Mouse (Mus musculus): Measurements from ENCODE around the gene Gpr156.

GRCm38 (mm10) chr16:38016928-38017524, 100.7 kb downstream of the Gpr156 start:
- TF ChIP-seq CTCF (IDR thresholded peaks at IDR 0.05; ENCODE audit: low read depth) (no peak), EP300 (IDR thresholded peaks at IDR 0.05; ENCODE audit: low read depth) (no peak)

All from liver, postnatal 0 days (tissue).